Mouse (Mus musculus) lung, embryonic 15.5 days (tissue): ENCODE measurements at regions not wholly inside any gene's neighbourhood (a gene's known extent, or its start where the extent isn't known, plus 50 kb on each side); places are given as distances from the start of the nearest gene placed in this dataset.

Experiments
- ATAC-seq: fragments of 200-750 bp; cut with Nextera tagmentation; 2 replicates; pipeline ENCODE4 v1.8.0; 2017; ENCODE audit warnings: moderate number of reproducible peaks, borderline replicate concordance; ENCODE audit not compliant: low FRiP score, low TSS enrichment; ENCODE audit errors: extremely low read depth
- H3K27ac ChIP-seq: fragments of 300-500 bp; sonication (generic); 2 replicates; pipeline ENCODE4 v1.5.1; 2015; ENCODE audit warnings: moderate library complexity, mild to moderate bottlenecking, inconsistent platforms
- H3K27me3 ChIP-seq: fragments of 300-500 bp; sonication (generic); 2 replicates; pipeline ENCODE4 v1.6.1; 2015; ENCODE audit warnings: inconsistent platforms
- H3K36me3 ChIP-seq: fragments of 300-500 bp; sonication (generic); 2 replicates; pipeline ENCODE4 v1.6.1; 2015; ENCODE audit warnings: inconsistent platforms
- H3K4me1 ChIP-seq: fragments of 300-500 bp; sonication (generic); 2 replicates; pipeline ENCODE4 v1.6.1; 2015; ENCODE audit warnings: inconsistent platforms
- H3K4me2 ChIP-seq: fragments of 300-500 bp; sonication (generic); 2 replicates; pipeline ENCODE4 v1.6.1; 2015; ENCODE audit warnings: inconsistent platforms, mild to moderate bottlenecking, moderate library complexity
- H3K4me3 ChIP-seq: fragments of 300-500 bp; sonication (generic); 2 replicates; pipeline ENCODE4 v1.5.1; 2015; ENCODE audit warnings: mild to moderate bottlenecking, inconsistent platforms
- H3K9ac ChIP-seq: fragments of 300-500 bp; sonication (generic); 2 replicates; pipeline ENCODE4 v1.6.1; 2015; ENCODE audit warnings: inconsistent platforms
- H3K9me3 ChIP-seq: fragments of 300-500 bp; sonication (generic); 2 replicates; pipeline ENCODE4 v1.6.1; 2016; ENCODE audit warnings: inconsistent platforms
- WGBS: fragments of 180-500 bp; shearing (Covaris S2); methylation state at CpG from one replicate; pipeline ENCODE4 v1.1.7; 2015; 5-methylcytosine and 5-hydroxymethylcytosine counted together

GRCm38 (mm10) chr5:75720091-75720940 is 145.6 kb downstream of the Kit start:
- no peaks in the 10 kb centered on the region for H3K9me3 ChIP-seq
- WGBS = 76% methylated on average over 15 of the region's 15 CpGs
- no peak for ATAC-seq
- H3K4me2 ChIP-seq = no peak overlapping the region
- H3K9ac ChIP-seq = no peak overlapping the region
- no peak overlapping the region for H3K27ac ChIP-seq
- H3K4me3 ChIP-seq = no peak overlapping the region
- H3K4me1 ChIP-seq = no peaks in the 10 kb centered on the region
- no peaks in the 10 kb centered on the region for H3K36me3 ChIP-seq
- H3K27me3 ChIP-seq = no peaks in the 10 kb centered on the region

- Histone ChIP-seq H3K4me2 (no peak overlapping the region), H3K27me3 (no peaks in the 10 kb centered on the region), H3K9ac (no peak overlapping the region), H3K27ac (no peak overlapping the region), H3K4me1 (no peaks in the 10 kb centered on the region), H3K9me3 (no peaks in the 10 kb centered on the region), H3K4me3 (no peak overlapping the region), H3K36me3 (no peaks in the 10 kb centered on the region)
- no peak for ATAC-seq
- WGBS = 49% methylated on average over 12 of the region's 12 CpGs
These were observed 144.0 kb downstream of the Kit start for GRCm38 (mm10) chr5:75718511-75719225.
